Mouse (Mus musculus) right cerebral cortex, postnatal 14 days (tissue): Measurements from ENCODE around the gene Slc26a10.
"Not testable (repeated sequence)": the region's sequence is repeated elsewhere in the genome, so short reads cannot be mapped to it uniquely, and the experiment has no call there.

ENCODE experiments used
- DNase-seq: peaks from one replicate; pipeline ENCODE4 v3.0.0; 2022

Slc26a10 gene

DNA sequence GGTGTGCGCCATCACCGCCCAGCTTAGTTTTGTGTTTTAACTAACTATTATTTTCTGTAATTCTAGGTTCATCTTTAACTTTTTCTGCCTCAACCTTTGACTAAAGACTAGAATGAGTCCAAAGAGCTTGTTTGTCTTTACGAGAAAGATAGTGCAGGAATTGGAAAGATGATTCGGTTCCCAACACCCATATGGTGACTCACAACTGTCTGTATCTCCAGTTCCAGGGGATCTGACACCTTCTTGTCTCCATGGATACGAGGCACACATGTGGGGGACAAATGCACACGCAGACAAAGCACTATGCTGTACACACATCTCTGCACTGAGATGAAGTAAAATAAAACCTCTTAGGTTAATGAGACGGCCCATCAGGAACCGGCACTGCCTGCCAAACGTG, 20.4 kb downstream of the Slc26a10 start:
- no peak for DNase-seq

DNA sequence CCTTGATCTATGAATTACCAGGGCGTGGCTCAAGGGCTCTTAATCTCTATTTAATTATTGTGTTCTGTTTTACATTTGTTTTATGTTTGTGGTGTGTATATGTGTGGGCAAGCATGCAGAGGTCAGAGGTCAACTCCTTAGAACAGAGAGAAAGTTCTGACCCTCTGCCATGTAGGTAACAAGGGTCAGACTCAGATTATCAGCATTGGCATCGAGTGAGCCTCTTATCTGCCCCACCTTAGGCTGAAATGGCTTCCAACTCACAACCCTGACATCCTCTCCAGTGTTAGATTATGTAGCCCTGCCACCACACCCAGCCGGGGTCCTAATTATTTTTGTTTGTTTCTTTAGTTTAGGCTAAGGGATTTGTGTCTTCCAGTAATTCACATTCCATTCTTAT, 22.0 kb downstream of the Slc26a10 start:
- no peak for DNase-seq

DNA sequence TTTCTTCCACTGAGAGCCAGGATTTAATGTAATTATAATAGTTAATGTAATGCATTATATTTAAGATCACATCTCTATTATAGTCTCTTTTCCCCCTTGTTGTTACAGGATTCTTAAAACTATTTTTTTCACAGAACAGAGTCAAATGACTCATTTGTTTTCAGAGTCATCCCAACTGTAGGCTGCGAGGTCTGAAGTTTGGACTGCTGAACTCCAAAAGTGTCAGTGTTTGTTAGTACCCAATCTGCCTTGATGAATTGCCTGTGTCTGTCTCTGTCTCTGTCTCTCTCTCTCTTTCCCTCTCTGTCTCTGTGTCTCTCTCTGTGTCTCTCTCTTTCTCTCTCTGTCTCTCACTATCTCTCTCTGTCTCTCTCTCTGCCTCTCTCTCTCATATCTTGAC, 23.9 kb downstream of the Slc26a10 start:
- DNase-seq, result no peak

DNA sequence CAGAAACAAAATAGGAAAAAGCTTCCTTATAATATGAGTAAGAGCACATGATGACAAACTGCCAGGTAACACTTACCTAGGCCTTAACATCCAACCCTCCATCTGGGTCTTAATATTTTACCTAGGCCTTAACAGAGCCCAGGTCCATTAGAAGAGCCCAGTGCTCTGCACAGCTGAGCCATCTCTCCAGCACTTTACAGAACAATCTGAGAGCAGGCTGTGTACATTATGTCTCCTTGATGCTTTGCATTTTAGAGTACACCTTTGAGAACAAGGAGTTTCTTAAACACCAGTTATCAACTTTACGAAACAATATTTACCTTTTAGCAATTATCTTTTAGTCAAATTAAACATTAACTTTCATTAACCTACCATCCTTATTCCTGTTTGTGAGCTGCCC, 24.4 kb downstream of the Slc26a10 start:
- no peak for DNase-seq

DNA sequence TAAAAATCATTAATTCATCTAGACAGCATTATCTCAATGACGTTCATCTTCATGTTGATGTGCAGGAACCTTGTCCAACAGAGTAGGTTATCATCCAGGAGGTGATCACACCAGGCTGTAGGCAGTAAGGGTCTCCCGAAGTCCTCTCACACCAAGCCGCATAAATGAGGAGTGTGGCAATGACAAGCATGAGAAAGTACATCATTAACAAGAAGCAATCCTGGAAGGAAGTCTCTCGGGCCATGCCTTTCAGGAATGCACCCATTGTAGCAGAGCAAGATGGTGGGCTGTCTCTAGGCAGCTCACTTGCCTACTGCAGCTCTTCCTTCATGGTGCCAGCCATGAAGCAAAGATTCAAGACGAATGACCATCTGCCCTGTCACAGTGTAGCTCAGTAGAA, 25.8 kb downstream of the Slc26a10 start:
- DNase-seq, result no peak

DNA sequence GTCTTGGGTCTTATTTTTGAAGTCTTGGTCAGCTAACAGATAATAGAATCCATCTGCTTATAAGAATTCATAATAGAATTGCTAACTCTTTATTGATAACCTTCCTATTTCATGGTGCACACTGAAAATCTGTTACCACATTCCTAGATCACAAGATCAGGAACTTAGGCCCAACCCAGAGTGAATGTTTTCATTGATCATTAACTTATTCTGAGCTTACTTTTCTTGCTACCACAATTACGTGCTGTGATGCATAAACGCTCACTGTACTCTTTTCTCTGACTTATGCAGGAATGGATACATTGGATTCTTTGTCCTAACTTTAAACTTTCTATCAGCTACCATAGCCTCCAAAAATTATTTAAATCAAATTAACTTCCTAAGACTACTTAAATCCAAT, 26.2 kb downstream of the Slc26a10 start:
- no peak for DNase-seq

DNA sequence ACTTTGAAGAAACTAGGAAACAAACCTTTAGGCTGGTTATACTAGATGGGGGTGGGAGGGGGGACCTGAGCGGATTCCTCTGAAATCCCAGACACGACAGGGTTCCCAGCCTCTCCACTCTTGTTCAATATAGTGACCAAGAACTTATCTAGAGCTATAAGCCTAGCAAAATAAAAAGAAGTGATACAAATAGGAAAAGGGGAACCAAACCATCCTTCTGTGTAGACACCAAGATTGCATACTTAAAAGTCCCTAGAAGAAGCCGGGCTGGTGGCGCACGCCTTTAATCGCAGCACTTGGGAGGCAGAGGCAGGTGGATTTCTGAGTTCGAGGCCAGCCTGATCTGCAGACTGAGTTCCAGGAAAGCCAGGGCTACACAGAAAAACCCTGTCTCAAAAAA, 27.1 kb downstream of the Slc26a10 start:
- no peak for DNase-seq

DNA sequence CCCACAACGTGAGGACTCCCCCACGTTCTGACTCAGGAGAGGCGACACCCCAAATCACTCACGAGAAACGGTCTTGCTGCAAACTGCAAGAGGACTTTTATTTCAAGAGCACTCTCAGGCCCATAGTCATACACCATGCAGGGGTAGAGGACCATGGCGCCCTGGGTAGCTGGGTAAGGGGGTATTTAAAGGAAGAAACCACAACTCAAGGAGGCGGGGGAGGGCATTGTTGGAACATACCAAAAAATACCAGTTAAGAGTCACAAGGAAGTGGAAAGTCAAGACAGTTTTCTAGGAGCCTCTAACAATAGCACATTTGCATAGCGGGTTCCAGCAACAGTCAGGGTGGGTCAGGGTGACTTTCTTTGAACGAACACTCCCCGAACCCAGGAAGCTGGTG, 27.9 kb downstream of the Slc26a10 start:
- DNase-seq, result not testable (repeated sequence)

DNA sequence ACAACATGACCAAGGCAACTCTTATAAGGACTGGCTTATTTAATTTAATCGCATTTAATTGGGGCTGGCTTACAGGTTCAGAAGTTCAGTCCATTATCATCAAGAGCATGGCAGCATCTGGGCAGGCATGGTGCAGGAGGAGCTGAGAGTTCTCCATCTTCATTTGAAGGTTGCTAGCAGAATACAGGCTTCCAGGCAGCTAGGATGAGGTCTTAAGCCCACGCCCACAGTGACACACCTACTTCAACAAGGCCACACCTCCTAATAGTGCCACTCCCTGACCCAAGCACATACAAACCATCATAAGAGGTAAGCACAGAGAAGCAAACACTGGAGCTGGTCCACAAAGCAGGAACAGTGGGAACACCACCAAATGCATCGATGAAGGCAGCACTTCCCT, 29.2 kb downstream of the Slc26a10 start:
- not testable (repeated sequence) for DNase-seq

DNA sequence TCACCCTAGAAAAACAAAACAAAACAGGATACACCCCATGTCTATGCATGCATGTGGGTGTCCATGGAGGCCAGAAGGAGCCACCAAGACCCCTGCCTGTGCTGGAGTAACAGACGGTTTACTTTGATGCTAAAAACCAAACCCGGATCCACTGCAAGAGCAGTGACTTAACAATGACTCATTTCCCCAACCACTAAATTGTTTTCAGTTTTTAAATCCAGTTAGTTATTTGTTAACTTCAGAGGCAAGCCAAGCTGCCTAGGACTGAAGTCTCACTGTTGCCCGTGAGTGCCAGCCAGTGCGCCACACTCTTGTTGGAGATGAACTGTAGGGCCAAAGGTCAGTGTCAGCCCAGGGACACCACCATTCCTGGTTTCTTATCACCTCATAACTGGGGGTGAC, 30.0 kb downstream of the Slc26a10 start:
- DNase-seq, result no peak

DNA sequence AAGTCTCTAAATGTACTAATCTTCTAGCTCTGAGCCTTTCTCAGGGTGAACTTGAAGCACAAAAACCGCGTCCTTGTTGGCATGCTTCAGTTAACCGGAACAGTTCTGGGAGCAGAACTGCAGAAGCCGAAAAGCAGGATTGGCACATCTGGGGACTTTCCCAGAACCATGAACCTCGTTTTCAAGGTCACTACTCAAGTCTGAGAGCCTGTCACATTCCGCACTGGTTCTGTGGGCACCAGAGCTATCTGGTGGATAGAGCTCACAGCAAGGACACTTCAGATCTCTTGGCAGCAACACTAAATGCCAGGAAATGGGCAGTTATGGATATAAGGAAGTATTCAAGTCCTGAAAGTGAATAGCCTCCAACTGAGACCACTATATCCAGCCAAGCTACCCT, 33.3 kb downstream of the Slc26a10 start:
- no peak for DNase-seq

DNA sequence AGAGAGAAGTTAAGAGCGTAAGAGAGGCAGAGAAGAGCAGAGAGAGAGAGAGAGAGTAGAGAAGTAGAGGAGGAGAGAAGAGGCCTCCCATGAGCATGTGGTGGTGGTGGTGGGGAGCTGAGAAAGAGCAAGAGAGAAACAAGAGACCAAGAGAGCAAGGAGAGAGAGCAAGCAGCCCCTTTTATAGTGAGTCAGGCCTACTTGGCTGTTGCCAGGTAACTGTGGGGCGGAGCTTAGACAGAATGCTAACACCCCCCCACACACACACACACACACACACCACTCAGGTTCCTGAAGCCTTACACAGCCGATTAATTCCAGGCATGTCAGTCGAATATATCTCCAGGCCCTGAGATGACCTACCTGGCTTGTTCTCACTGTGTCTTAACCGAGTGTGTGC, 35.1 kb downstream of the Slc26a10 start:
- no peak for DNase-seq

DNA sequence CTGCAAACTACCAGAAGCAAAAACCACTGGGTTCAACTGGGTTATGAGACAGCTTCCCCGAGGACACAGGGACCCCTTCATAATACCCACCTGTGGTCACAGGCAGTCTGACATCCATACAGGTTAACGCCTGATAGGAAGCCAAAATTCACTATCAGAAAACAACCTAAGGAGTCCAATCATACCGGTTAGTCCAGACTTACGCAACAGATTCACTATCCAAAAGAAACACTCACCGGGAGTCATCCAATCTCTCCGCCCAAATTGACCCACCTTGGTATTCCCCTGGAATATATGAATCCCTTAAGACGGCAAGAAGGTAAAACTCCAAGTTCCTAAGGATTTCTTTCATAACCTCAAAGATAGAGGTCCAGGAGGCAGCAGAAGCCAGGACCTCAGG, 35.9 kb downstream of the Slc26a10 start:
- no peak for DNase-seq

DNA sequence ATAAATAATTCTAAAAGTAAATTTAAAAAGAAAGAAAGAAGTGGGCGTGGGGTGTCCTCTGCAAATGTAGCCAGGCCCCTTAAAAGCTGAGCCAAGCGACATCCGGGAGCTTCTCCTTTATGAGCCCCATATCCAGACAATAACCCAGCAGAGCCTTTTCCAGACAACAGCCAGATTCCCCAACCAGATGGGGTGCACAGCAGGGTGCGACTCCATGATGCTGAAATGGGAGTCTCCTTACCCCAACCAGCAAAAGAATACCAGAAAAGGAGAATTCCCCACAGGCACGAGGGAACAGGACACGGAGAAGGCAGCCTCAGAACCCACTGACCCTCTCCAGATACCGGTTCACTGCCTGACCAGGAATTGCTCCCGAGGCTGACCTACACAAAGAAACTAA, 37.2 kb downstream of the Slc26a10 start:
- no peak for DNase-seq

DNA sequence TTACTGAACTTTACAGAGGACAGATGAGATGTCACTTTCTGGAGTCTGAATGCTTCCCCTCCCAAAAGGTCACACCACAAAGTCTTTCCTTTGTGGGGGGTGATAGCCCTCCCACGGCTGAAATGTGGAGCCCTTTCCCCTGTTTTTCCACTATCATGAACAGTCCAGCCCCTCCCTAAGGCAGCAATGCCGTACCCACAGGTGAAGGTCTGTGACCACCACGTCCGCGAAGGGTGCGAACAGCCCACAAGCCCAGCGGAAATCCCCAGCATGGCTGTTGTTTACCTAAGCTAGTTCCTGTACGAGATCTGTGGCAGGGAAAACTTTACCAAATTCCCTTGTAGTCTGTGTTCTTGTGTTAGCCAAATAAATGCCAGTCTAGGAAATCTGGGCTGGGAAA, 38.9 kb downstream of the Slc26a10 start:
- no peak for DNase-seq

DNA sequence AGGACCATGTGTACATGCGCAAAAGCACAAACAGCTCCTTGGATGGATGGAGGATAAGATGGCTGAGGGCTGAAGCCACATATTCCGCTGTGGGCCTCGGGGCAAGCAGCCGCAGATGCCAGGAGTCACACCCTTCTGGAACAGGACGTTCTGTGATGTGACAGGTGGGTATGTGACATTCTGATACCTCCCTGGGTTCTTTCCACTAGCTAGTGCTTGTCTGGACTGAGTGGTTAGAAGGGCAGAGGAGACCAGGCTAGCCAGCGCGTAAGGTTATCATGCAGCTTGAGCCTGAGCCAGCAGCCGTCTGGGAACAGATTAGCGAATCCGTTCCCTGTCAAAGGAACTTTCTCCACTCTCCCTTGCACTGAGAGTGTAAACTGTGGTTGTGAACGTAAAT, 39.5 kb downstream of the Slc26a10 start:
- no peak for DNase-seq

DNA sequence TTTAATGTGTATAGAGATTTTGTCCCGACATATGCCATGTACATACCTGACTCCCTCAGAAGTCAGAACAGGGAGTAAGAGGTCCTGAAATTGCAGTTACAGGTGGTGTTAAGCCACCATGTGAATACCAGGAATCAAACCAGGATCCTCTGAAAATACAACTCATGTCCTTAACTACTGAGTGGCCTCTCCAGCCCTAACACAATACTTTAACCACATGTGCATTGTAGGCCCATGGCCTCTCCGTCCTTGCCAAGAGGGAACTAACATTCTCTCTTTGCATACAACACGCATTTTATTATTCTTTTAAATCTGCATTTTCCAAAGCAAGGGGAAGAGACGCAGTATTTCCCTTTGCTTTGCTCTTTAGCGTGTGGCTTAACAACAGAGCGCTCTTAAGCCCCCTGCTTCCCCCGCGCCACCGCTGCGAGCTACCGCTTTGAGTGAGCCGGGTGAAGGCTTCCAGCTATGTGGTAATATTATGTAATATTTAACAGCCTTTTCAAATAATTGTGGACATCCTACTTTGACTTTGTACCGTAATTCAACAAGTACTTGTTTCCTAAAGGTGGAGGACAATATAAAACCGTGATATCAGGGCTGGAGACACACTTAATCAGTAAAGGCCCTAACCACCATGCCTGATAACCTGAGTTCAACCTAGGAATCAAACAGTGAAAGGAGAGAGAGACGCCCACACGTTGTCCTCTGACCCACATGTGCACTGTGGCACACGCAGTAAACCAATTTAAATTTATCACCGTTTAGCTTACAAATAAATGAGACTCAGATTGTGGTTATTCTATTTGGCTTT, 41.9 kb downstream of the Slc26a10 start:
- DNase-seq, result no peak

DNA sequence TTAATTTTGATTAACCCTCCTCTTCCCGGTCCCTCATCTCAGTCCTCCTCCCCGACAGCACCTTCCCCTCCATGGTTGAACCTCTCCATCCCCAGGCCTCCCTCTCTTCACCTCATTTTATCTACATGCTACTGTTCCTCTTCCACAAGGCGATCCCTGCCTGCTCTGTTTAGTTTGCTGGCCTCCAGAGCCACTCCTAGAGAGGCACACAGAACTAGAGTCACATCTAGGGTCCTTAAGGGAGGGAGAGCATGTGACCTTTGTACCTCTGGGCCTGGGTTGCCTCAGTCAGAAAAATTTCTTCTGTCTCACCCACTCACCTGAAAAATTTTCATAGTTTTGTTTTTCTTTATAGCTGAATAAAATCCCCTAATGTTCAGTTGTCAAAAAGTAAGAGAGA, 42.5 kb downstream of the Slc26a10 start:
- DNase-seq, result no peak

DNA sequence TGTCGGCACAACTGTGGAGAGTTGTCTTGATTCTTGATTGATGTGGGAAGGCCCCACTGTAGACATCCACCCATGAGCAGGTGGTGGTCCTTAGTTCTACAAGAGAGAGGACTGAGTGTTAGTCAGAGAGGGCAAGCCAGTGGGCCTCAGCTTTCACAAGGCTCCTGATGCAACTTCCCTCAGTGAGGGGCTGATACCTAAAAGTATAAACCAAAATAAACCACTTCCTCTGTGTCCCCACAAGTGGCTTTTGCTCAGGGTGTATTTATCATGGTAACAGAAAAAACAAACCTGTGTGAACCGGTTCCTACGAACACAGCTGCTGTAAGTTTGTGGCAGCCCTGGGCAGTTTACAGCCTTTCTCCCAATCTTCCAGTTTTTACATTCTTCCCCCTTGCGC, 43.9 kb downstream of the Slc26a10 start:
- DNase-seq, result no peak

DNA sequence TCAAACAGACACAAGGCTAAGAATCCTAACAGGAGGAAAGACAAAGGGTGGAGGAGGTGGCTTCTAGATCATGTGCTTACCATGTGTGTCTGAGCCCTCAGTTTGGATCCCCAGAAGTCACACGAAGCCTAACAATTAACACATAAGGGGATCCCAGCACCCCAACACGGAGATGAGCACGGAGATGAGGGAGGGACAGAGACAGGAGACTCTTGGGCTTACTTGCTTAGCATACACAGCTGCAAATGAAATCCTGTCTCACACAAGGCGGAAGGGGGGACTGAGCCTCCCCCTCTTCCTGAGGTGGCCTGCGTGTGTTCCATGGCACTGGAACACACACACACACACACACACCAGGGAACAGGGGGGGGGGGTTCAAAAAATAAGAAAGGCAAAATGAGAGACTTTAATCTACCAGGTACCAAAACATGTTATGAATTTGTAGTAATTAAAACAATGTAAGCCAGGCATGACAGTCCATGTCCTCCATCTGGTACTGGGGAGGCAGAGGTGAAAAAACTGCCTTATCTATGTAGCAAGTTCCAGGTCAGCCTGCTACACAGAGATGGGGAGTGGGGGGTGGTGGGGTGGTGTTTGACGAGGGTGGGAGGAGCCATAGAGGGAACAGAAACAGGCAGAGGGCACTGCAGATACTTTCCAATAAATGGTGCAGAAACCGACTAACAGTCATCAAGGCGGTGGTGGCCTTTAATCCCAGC, 45.2 kb downstream of the Slc26a10 start:
- DNase-seq, result no peak

DNA sequence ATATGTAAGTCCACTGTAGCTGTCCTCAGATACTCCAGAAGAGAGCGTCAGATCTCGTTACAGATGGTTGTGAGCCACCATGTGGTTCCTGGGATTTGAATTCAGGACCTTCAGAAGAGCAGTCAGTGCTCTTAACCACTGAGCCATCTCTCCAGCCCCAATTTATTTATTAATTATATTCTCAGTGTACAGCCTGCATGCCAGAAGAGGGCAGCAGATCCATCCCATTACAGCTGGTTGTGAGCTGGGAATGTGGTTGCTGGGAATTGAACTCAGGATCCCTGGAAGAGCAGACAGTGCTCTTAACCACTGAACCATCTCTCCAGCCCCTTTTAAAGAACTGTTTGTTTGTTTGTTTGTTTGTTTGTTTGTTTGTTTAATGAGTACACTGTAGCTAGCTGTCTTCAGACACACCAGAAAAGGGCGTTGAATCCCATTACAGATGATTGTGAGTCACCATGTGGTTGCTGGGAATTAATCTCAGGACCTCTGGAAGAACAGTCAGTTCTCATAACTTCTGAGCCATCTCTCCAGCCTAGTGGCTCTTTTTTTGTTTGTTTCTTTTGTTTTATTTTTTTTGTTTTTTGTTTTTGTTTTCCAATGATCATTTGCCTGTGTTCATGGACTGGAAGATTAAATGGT, 45.9 kb downstream of the Slc26a10 start:
- DNase-seq, result not testable (repeated sequence)

DNA sequence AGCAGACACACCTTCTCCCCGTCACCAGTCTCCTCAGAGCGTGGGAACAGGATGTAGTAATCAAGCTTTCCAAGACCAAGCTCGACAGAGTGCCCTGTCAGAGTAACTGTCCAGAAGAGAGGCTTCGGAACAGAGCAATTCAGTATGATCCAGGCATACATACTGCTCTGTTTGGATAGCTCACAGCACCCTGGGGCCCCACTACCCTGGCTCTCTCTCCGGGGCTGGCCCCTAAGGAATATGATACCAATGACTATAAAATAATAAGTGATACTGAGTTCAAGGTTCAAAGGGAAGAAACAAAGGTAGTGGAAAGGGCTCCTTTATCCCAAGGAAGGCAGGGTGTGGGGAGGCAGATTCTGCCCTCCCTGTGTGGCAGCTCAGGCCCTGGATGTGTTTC, 48.0 kb downstream of the Slc26a10 start:
- no peak for DNase-seq

DNA sequence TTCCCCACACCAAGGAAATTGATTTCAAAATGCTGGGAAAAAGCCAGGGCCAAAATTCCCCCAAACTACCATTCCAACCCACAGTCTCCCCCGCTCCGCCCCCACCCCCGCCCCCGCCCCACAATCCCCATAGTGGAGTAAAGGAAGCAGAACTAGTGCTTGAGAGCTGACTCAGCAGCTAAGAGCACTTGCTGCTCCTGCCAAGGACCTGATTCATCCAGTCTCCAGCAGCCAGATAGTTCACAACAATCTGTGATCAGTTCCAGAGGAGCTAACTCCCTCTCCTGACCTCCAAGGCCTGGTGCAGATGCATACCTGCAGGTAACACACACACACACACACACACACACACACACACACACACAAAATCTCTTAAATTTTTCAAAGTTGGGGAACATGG, 51.0 kb downstream of the Slc26a10 start:
- no peak for DNase-seq

DNA sequence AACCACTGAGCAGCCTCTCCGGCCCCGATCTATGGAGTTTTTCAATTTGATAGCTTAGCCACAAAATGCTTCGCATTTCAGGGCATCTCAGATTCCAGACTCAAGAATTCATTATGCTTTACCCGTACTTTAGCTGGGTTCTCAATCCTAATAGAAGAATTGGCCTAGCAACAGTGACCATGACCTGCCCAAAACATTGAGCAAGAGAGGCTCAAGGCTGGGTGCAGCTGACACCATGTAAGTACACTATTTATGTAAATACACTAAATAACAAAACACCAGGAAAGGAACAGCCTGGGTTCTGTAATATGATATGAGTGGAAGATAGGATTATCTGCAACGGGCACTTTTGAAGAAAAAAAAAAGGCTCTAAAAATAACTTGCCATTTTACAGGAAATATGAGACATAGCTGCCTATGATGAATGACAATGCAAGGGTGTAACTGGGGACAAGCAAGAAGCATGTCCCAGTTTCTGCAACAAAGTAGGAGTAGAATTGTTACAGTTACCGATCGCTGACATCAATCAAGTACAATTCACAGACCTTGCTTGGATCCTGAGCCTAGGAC, 52.6 kb downstream of the Slc26a10 start:
- DNase-seq, result no peak
